Mouse (Mus musculus) spleen, adult 2 months (tissue): ENCODE measurements at regions not wholly inside any gene's neighbourhood (a gene's known extent, or its start where the extent isn't known, plus 50 kb on each side); places are given as distances from the start of the nearest gene placed in this dataset.

Source experiments
- CTCF ChIP-seq: fragments of 200-500 bp; IDR thresholded peaks from 2 replicates; pipeline ENCODE4 v1.5.1; 2011; ENCODE audit warnings: mild to moderate bottlenecking, inconsistent platforms; ENCODE audit not compliant: insufficient read depth, insufficient read length, insufficient replicate concordance; ENCODE audit errors: extremely low read depth
- POLR2A ChIP-seq: fragments of 200-500 bp; IDR thresholded peaks from 2 replicates; pipeline ENCODE4 v1.6.1; 2011; ENCODE audit warnings: low read depth, low read length, inconsistent platforms

DNA sequence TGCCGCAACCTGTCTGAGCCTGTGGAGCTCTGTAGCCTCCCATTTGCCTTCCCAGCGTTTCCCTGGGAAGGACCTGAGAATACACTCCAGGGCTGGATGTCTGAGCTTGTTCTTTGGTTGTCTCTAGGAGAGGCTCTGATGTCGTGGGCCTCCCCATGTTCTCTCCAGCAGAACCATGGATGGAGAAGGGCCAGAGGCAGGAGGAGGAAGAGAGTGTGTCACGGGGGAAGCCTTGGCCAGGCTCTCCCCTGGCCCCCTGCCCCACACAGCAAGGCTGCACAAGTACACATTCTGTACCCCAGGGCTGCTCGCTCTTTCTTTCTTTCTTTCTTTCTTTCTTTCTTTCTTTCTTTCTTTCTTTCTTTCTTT, 74.9 kb upstream of the Irf2bp2 start:
- no peak for TF ChIP-seq CTCF
- no peak for TF ChIP-seq POLR2A
